Mouse (Mus musculus): ENCODE results near the gene Gm6408. TPM values are rescaled to one million over a fixed set of nuclear protein-coding genes. Genes with fewer than 3 reads are reported as not detected.
A peak's percentile ranks its signal among the peaks of the same experiment; 100 is the strongest.
"Not testable (repeated sequence)": the region's sequence is repeated elsewhere in the genome, so short reads cannot be mapped to it uniquely, and the experiment has no call there.

Gm6408 gene
- total RNA-seq (2021), result not detected

DNA sequence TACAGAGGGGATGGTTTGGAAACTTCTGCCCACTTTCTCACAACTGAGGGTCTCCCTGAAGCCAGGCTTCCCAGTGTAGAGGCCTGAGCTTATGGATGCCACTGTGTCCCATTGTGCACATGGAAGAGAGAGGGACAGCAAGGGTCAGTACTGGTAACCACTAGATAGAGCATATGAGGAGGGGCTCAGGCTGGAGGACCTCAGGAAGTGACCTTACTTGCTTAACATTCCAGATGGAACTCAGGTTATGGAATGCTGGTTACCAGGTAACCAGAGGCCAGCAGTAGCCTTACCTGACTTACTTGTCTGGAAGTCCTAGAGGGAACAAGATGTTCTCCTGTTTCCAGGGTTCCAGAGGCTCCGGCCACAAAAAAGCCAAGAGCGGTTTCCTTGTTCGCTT is at the start of gene Gm6408:
Gene Gm6408, plus strand, starts transcription at position 301 of the 400 bp plus-strand sequence.
- intact Hi-C loops (cut with DNase I); DNase-seq (ENCODE audit: extremely low spot score in 1 of 2, low spot score in 2 of 2): not testable (repeated sequence)

DNA sequence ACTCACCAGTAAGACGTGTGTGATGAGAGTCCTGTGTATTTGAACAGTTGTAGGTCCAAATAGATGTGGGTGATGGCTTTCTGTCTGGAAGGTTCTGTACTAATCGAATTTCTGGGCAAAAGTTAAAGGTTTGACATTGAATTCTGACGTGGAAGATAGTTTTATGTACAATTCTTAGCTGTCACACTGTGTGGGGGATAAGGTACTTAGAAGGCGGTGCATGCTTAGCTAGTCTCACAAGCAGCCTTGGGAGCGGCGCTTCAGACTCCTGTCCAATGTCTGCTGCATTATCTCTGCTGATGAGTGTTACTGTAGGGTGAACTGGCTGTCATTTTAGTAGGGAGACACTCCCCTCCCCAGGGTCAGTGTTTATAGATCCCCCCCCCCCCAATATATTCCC is 49.3 kb upstream of the Gm6408 start:
- intact Hi-C loops (cut with DNase I), result no loop called here
- peak in 1 of 2 experiments; percentile 6 for DNase-seq (ENCODE audit: extremely low spot score in 1 of 2, low spot score in 2 of 2)

DNA sequence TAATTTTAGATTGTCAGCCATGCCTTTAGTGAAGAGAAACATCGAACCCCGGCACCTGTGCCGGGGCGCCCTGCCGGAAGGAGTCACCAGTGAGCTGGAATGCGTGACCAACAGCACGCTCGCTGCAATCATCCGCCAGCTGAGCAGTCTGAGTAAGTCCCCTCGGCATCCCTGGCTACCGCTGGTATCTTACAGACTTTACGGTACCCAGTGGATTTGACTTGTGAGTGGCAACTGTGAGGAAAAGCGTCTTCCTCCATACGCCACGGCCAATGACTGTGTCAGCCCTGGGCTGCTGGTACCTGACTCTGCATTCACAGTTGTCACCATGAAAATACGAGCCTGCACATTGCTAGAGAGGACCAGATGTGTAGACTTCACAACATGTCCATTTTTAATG is 46.4 kb upstream of the Gm6408 start:
- intact Hi-C loops (cut with DNase I), result no loop called here

DNA sequence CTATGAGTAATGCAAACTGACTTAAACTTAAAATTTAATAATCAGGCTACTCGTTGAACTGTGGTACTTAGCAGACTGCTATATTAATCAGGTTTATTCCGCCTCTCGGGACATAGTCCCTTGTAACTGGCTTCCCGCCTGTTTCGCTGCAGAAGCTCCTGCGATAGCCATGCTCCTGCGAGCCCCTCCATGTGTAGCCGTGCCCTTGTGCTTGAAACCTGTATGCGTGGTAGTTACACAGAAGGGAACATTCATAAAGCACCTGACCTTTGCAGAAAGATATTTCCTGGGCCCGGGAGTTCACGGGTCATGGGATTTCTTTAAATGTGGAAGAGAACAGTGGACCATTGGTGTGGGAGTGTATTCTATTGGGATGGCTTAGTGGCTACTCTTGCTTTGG is 45.0 kb upstream of the Gm6408 start:
- intact Hi-C loops (cut with DNase I), result no loop called here
- no peak for DNase-seq (ENCODE audit: extremely low spot score in 1 of 2, low spot score in 2 of 2)

More for the DNA sequence above, 46.4 kb upstream of the Gm6408 start:
- peak in 1 of 2 experiments; percentile 18 for DNase-seq (ENCODE audit: extremely low spot score in 1 of 2, low spot score in 2 of 2)

DNA sequence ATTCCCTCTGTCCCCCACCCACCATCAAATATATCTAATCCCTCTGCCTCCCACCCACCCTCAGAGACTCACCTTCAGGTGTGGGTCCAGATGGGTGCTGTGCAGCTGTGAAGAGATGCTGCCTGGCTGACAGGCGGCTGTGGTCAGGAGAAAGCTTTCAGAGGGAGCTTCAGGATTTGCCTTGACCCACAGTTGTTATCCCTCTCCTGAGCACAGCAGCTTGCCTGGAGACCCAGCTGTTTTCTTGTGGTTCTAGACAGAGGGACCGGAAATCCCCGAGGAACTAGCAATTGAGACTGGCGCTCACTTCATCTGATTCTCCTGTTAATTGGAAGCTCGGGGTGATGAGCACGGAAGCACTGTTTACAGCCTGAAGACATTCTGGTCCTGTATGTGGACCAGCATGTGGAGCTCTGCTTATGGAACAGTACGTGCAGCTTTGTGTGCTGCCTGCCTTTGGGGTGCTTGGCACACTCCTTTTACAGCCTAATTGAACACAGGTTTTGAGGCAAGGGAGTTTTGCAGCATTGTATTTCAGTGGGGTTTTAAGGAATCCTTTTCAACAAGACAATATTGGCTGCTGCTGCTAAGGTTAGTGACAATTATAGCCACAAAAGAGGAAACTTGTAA is 42.5 kb upstream of the Gm6408 start:
- DNase-seq (ENCODE audit: extremely low spot score in 1 of 2, low spot score in 2 of 2), result peak in 1 of 2 experiments; percentile 7
- intact Hi-C loops (cut with DNase I), result no loop called here

DNA sequence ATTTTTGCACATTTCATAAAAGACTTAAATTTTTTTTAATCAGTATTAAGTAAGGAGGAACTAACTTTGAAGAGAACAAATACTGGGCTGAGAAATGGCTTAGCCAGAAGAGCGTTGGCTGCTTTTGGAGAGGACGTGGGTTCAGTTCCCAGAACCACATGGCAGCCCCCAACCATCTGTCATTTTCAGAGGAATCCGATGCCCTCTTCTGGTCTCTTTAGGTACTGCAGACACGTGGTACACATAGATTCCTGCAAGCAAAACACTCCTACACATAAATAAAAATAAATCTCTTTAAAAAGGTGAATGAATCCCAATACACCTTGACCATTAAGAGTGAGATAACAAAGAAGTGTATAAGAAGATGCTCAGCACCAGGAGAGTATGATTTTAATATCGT is 41.5 kb upstream of the Gm6408 start:
- intact Hi-C loops (cut with DNase I), result no loop called here
- peak in 1 of 2 experiments; percentile 14 for DNase-seq (ENCODE audit: extremely low spot score in 1 of 2, low spot score in 2 of 2)

DNA sequence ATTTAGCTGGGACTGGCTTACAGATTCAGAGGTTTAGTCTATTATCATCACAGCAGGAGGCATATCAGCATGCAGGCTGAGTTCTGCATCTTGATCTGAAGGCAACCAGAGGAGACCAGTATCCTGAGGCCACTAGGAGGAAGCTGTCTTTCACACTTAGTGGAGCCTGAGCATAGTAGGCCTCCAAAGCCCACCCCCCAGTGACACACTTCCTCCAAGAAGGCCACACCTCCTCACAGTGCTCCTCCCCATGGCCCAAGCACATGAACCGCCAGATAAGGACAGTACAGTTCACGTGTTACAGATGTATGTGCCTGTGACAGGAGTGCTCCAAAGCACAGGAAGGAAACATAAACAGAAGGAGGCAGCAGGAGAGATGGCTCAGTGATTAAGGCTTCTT is 39.0 kb upstream of the Gm6408 start:
- intact Hi-C loops (cut with DNase I), result no loop called here
- DNase-seq (ENCODE audit: extremely low spot score in 1 of 2, low spot score in 2 of 2), result peak in 1 of 2 experiments; percentile 10

DNA sequence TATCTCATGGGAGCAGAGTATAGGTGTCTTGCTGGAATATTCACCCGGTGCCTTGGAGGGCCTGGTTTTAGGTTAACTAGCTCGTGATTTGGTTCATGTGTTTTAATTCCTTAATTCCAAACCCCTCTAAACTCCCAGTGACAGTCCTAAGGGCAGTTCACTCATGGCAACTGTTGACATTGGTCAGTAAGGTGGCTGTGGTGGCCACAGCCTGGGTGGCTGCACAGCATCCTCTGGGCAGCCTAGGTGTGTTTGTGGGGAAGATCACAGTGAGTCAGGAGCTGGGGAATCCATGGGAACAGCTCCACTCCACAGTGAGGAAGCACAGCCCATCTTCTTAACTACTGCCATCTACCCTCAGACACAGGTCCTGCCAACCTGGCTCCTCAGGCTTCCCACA is 35.1 kb upstream of the Gm6408 start:
- DNase-seq (ENCODE audit: extremely low spot score in 1 of 2, low spot score in 2 of 2), result peak in 1 of 2 experiments; percentile 3

DNA sequence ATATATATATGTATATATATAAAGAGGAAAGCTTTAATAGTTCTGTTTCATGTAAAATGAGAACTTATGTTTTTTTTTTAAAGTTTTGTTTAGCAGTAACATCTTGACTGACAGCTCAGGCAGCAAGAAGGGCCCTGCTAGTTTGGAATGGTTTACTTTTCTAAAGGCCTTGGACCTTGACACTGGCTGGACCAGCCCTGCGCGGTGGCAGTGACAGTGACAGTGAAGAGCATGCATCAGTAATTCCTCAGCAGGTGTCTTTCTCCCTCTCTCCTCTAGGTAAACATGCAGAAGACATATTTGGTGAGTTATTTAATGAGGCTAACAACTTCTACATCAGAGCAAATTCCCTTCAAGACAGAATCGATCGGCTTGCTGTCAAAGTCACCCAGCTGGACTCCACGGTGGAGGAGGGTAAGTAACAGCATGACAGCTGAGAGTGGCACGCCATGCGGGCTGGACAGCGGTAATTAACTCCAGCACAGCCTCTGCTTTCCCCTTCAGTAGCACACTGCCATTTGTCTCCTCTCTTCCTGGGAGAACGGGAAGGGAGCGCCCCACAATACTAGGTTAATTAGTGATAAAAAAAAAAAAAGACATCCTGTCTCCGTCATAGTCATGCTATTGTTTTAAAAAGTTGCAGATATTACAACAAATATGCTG is 30.0 kb upstream of the Gm6408 start:
- intact Hi-C loops (cut with DNase I), result no loop called here
- no peak for DNase-seq (ENCODE audit: extremely low spot score in 1 of 2, low spot score in 2 of 2)

More for the DNA sequence above, 35.1 kb upstream of the Gm6408 start:
- intact Hi-C loops (cut with DNase I), result no loop called here

DNA sequence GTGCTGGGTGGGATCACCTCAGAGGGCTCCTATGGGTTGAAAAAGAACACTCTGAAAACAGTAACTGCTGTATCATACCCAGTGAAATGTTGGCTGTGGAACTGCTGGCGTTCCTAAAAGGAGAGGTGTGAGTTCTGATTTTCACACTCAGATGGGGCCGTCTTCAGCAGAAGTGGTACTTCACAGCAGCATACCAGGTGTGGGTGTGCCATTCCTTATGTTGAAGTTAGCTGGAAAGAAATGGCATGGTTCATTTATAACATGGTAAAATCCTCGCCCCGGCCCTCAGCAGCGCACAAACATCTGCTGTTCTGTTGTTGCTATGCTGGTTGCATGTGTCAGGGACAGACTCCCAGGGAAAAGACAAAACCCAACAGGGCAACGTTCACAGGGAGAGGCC is 28.2 kb upstream of the Gm6408 start:
- intact Hi-C loops (cut with DNase I), result no loop called here

DNA sequence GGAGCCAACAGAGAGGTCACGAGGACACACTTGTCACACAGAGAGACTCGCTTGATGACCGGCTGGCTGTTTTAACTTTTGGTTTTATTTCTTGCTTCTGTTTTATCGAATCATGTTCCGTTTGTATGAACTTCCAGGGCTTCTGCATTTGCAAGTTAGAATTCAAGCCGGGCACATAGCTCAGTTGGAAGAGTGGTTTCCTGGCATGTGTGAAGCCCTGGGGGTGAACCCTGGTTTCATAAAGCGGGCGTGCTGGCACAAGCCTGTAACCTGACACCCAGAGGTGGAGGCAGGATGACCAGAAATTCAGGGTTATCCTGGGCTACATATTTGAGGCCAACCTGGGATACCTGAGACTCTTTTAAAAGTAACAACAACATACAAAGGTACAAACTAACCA is 20.2 kb upstream of the Gm6408 start:
- no peak for DNase-seq (ENCODE audit: extremely low spot score in 1 of 2, low spot score in 2 of 2)
- intact Hi-C loops (cut with DNase I), result no loop called here

More for the DNA sequence above, 28.2 kb upstream of the Gm6408 start:
- no peak for DNase-seq (ENCODE audit: extremely low spot score in 1 of 2, low spot score in 2 of 2)

DNA sequence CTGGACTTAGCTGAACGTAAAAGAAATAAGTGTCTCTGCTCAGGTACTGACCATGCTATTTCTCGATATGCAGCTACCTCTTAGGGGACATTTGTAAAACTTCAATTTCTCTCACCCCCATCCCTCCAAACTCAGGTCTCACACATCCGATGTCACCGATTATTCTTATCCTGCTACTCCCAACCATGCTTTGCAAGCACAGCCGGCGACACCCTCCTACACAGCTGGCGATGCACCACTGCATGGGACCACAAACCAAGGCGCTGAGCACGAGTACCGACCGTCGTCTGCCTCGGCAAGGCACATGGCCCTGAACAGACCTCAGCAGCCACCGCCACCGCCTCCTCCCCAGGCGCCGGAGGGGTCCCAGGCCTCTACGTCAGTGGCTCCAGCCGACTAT is 15.1 kb upstream of the Gm6408 start:
- DNase-seq (ENCODE audit: extremely low spot score in 1 of 2, low spot score in 2 of 2), result no peak
- intact Hi-C loops (cut with DNase I), result no loop called here

DNA sequence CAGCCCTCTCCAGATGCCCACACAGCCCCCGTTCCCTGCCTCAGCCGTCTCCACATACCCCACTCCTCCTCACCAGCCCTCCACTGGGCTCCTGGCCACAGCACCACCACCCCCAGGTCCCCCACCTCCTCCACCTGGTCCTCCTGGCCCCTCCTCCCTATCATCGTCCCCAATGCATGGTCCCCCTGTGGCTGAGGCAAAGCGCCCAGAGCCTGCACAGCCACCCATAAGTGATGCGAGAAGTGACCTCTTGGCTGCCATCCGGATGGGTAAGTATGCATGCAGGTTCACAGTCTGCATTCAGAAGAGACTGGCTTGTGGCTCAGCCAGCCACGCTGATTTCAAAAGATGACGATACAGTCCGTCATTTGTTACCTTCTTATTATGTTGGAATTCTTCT is 13.5 kb upstream of the Gm6408 start:
- intact Hi-C loops (cut with DNase I), result no loop called here
- DNase-seq (ENCODE audit: extremely low spot score in 1 of 2, low spot score in 2 of 2), result no peak

DNA sequence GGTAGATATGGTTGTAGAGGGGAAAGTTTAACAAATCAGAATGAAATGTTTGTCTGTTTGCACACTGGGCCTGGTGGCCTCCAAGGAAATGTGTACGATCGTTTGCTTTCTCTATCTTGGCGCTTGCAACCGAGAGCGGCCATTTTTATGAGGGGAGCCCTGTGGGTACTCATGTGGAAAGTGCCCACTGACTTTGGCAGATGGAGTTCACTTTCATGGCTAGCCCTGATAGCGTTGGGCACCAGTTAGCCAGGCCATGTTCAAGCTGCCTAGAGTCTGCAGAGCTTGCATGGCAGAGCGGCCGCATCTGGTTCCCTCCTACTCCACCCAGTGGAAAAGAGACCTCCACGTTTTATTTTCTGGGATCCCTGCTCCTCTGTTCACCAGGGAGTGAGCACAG is 10.9 kb upstream of the Gm6408 start:
- DNase-seq (ENCODE audit: extremely low spot score in 1 of 2, low spot score in 2 of 2), result no peak
- intact Hi-C loops (cut with DNase I), result loop anchor here (5.0 kb wide), 1 partner anchor 144 kb away; no protein-coding TSS in a partner anchor

DNA sequence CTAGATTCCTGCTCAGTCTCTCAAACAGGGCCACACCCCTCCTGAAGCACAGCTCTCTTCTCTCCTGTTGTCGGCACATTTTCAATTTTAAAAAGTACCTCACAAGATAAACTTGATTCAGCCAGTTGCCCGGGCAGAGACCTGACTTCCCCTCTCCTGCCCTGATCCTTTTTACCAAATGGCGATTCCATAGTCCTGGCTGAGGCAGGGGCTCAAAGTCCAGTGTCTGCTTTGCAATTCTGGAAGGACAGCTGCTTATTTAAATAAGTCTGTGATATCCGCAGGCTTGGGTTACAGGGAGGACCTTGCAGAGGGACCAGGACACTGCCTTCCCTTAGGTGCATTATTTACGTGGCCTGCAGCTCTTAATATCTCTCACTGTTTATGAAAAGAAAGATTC is 10.5 kb upstream of the Gm6408 start:
- intact Hi-C loops (cut with DNase I), result loop anchor here (5.0 kb wide), 1 partner anchor 144 kb away; no protein-coding TSS in a partner anchor
- no peak for DNase-seq (ENCODE audit: extremely low spot score in 1 of 2, low spot score in 2 of 2)

DNA sequence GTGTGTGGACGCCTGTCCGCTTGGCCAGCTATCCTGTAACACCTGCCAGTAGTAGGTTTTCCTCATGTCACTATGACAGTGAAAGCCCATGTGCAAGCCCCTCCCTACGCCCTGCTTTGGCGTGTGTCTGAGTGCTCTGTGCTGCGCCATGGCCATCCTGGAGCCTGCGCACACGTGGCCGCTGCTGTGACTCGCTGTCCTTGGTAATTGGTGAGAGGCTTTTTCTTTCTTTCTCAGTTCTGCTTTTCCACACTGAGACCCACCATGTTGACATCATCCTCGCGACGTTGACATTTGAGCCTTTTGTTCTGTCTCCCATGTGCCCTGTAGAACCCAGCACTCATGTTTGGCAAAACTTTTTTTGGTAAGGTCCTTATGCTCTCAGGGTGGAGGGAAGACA is 9.9 kb upstream of the Gm6408 start:
- intact Hi-C loops (cut with DNase I), result loop anchor here (5.0 kb wide), 1 partner anchor 145 kb away; no protein-coding TSS in a partner anchor

DNA sequence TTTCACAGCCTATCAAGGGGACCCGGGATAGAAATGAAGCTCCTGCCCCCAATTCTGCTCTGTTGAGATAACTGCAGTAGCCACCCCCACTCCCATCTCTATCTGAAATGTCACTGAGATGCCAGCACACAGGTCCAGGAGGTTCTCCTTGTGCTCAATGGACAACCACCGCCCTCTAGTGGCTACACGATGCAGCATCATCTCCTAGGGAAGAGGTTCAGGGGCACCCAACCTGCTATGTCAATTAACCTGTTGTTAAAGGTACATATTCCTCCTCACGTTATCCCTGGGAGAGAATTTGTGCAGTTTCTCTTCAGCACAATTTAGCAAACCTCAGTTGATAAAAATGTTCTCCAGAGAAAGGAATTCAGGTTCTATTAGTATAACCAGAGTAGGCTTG is 2.2 kb upstream of the Gm6408 start:
- intact Hi-C loops (cut with DNase I); DNase-seq (ENCODE audit: extremely low spot score in 1 of 2, low spot score in 2 of 2): not testable (repeated sequence)

More for the DNA sequence above, 9.9 kb upstream of the Gm6408 start:
- no peak for DNase-seq (ENCODE audit: extremely low spot score in 1 of 2, low spot score in 2 of 2)

DNA sequence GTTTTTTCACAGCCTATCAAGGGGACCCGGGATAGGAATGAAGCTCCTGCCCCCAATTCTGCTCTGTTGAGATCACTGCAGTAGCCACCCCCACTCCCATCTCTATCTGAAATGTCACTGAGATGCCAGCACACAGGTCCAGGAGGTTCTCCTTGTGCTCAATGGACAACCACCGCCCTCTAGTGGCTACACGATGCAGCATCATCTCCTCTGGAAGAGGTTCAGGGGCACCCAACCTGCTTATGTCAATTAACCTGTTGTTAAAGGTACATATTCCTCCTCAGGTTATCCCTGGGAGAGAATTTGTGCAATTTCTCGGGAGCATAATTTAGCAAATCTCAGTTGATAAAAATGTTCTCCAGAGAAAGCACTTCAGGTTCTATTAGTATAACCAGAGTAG is 7.2 kb downstream of the Gm6408 start:
- intact Hi-C loops (cut with DNase I), result not testable (repeated sequence)
- DNase-seq (ENCODE audit: extremely low spot score in 1 of 2, low spot score in 2 of 2), result peak in 1 of 2 experiments; percentile 28

DNA sequence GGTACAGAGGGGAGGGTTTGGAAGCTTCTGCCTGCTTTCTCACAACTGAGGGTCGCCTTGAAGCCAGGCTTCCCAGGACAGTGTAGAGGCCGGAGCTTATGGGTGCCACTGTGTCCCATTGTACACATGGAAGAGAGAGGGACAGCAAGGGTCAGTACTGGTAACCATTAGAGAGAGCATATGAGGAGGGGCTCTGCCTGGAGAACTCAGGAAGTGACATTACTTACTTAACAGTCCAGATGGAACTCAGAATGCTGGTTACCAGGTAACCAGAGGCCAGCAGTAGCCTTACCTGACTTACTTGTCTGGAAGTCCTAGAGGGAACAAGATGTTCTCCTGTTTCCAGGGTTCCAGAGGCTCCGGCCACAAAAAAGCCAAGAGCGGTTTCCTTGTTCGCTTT is 9.3 kb downstream of the Gm6408 start, which contains the start of gene Gm6370:
Gene Gm6370, plus strand, starts transcription at position 301 of the 400 bp plus-strand sequence.
- intact Hi-C loops (cut with DNase I); DNase-seq (ENCODE audit: extremely low spot score in 1 of 2, low spot score in 2 of 2): not testable (repeated sequence)

DNA sequence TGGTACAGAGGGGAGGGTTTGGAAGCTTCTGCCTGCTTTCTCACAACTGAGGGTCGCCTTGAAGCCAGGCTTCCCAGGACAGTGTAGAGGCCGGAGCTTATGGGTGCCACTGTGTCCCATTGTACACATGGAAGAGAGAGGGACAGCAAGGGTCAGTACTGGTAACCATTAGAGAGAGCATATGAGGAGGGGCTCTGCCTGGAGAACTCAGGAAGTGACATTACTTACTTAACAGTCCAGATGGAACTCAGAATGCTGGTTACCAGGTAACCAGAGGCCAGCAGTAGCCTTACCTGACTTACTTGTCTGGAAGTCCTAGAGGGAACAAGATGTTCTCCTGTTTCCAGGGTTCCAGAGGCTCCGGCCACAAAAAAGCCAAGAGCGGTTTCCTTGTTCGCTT is 20.3 kb downstream of the Gm6408 start, which contains the start of gene 4930449I24Rik:
Gene 4930449I24Rik, plus strand, starts transcription at position 301 of the 400 bp plus-strand sequence.
- DNase-seq (ENCODE audit: extremely low spot score in 1 of 2, low spot score in 2 of 2); intact Hi-C loops (cut with DNase I): not testable (repeated sequence)

Measured in left cerebral cortex, postnatal 10 days (tissue).